Mouse (Mus musculus) CD4-positive, CD25-positive, alpha-beta regulatory T cell, adult 2 months (primary cell): Measurements from ENCODE around the gene Ddx4.

Experiments
- DNase-seq: peaks from one replicate; pipeline ENCODE4 v3.0.0-alpha.2; 2012; ENCODE audit warnings: low read depth, low spot score

Ddx4 gene

GRCm38 (mm10) chr13:112652205-112652604, at the start of gene Ddx4:
Ddx4 (minus strand) TSS chr13:112652475.
- DNase-seq = no peak

GRCm38 (mm10) chr13:112701256-112701655, 49.0 kb upstream of the Ddx4 start:
- DNase-seq = no peak

- DNase-seq = peak; percentile 5
Observed at GRCm38 (mm10) chr13:112695526-112696240, 43.4 kb upstream of the Ddx4 start.

- no peak for DNase-seq
Observed at GRCm38 (mm10) chr13:112692870-112693553, 40.7 kb upstream of the Ddx4 start.

- no peak for DNase-seq
Observed at GRCm38 (mm10) chr13:112686155-112686554, 33.9 kb upstream of the Ddx4 start.

- DNase-seq = no peak
Observed at GRCm38 (mm10) chr13:112683970-112684369, 31.7 kb upstream of the Ddx4 start.

- DNase-seq = no peak
Observed at GRCm38 (mm10) chr13:112683312-112683711, 31.0 kb upstream of the Ddx4 start.

- peak; percentile 15 for DNase-seq
Observed at GRCm38 (mm10) chr13:112678154-112678553, 25.9 kb upstream of the Ddx4 start.

- peak; percentile 83 for DNase-seq
Observed at GRCm38 (mm10) chr13:112673899-112674447, 21.7 kb upstream of the Ddx4 start.

- no peak for DNase-seq
Observed at GRCm38 (mm10) chr13:112672797-112673196, 20.5 kb upstream of the Ddx4 start.

GRCm38 (mm10) chr13:112671708-112672107, 19.4 kb upstream of the Ddx4 start:
- peak; percentile 25 for DNase-seq

GRCm38 (mm10) chr13:112667215-112667614, 14.9 kb upstream of the Ddx4 start:
- no peak for DNase-seq

- DNase-seq = no peak
Observed at GRCm38 (mm10) chr13:112666433-112667024, 14.3 kb upstream of the Ddx4 start.

GRCm38 (mm10) chr13:112661687-112662086, 9.4 kb upstream of the Ddx4 start:
- no peak for DNase-seq

- peak; percentile 94 for DNase-seq
Observed at GRCm38 (mm10) chr13:112660574-112661381, 8.5 kb upstream of the Ddx4 start, which contains the start of gene Slc38a9. Slc38a9 (plus strand) TSS chr13:112660751.

- DNase-seq = peak; percentile 6
Observed at GRCm38 (mm10) chr13:112659986-112660573, 7.8 kb upstream of the Ddx4 start.

- no peak for DNase-seq
Observed at GRCm38 (mm10) chr13:112651183-112651582, 1.1 kb downstream of the Ddx4 start.

GRCm38 (mm10) chr13:112645529-112646186, 6.6 kb downstream of the Ddx4 start:
- DNase-seq = no peak

GRCm38 (mm10) chr13:112644996-112645395, 7.3 kb downstream of the Ddx4 start:
- DNase-seq = no peak

GRCm38 (mm10) chr13:112642897-112643296, 9.4 kb downstream of the Ddx4 start:
- no peak for DNase-seq

GRCm38 (mm10) chr13:112639111-112639510, 13.2 kb downstream of the Ddx4 start:
- DNase-seq = no peak
